Mouse (Mus musculus) kidney, postnatal 14 days (tissue): ENCODE measurements at regions not wholly inside any gene's neighbourhood (a gene's known extent, or its start where the extent isn't known, plus 50 kb on each side); places are given as distances from the start of the nearest gene placed in this dataset.
"Not testable (repeated sequence)": the region's sequence is repeated elsewhere in the genome, so short reads cannot be mapped to it uniquely, and the experiment has no call there.

Experiments used
- DNase-seq: peaks from one replicate; pipeline ENCODE4 v3.0.0; 2022; ENCODE audit warnings: mixed read lengths

- DNase-seq: not testable (repeated sequence)
Observed at GRCm38 (mm10) chr17:9066633-9067032, 78.5 kb downstream of the 1700010I14Rik start.

GRCm38 (mm10) chr17:9068859-9069602, 80.9 kb downstream of the 1700010I14Rik start:
- DNase-seq: no peak

GRCm38 (mm10) chr17:9083629-9084028, 95.5 kb downstream of the 1700010I14Rik start:
- DNase-seq: no peak

- DNase-seq: no peak
Observed at GRCm38 (mm10) chr17:9127866-9128265, 139.7 kb downstream of the 1700010I14Rik start.

GRCm38 (mm10) chr17:9145605-9146223, 157.6 kb downstream of the 1700010I14Rik start:
- DNase-seq: no peak

DNA sequence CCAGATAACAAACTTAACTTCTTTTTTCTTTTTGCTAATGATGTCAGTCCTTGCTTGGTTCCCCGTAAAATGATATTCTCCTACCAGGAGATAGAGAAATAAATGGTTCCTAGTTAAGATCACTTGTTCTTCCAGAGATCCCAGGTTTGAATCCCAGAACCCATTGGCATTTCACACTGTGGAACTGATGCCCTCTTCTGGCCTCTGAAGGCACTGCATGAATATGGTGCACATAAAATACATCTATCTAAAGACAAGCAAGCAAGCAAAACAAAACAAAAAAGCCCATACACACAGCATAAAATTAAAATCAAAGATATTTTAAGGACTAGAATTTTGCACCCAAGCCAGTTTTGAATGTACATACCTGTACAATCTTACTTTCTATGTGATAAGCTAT, 162.5 kb downstream of the 1700010I14Rik start:
- no peak for DNase-seq

DNA sequence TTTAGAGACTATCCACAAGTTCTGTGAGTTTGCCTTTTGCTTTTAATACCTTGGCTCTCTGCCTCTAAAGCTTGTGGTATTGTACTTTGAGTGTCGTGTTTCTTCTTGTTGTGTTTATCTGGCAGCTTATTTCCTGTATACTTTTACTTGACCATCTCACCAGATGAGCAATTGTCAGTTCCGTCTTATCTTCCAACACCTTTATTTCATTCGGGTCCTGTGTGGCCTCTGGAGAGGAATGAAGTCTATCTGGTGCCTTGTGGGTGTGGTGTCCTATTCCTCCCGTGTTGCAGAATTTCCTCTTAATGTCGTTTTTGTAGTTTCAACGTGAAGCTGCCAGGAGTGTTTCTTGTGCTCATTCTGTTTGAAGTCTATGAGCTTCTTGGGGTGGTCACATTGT, 174.0 kb downstream of the 1700010I14Rik start:
- DNase-seq: no peak

DNA sequence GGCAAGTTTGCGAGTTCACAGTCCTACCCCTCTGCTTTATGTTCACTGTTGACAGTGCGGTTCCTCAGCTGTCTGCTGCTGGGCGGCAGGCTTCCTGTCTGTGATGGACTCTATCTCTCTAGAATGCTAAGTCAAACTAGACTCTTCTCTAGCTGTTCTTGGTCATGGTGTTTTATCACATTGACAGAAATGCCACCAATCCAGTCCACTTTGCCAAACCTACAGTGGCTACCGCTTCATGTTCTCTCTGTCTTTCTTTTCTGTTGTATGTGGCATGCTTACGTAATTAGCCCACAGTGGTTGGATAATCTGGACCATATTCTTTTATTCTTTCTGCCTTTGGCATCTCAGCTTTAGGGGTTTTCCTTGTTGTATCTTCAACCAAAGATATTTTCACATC, 174.5 kb downstream of the 1700010I14Rik start:
- no peak for DNase-seq

DNA sequence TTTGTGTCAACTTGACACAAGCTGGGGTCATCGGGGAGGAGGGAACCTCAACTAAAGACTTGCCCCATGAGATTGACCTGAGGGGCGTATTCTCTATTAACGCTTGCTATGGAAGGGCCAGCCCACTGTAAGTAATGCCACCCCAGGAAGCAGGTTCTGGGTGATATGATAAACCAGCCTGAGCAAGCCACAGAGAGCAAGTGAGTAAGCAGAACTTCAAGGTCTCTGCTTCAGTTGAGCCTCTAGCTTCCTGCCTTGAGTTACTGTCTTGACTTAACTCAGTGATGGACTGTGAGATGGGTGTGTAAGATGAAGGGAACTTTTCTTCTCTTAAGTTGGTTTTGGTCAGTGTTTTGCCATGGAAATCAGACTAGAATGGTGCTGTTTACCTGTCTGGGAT, 175.2 kb downstream of the 1700010I14Rik start:
- no peak for DNase-seq

DNA sequence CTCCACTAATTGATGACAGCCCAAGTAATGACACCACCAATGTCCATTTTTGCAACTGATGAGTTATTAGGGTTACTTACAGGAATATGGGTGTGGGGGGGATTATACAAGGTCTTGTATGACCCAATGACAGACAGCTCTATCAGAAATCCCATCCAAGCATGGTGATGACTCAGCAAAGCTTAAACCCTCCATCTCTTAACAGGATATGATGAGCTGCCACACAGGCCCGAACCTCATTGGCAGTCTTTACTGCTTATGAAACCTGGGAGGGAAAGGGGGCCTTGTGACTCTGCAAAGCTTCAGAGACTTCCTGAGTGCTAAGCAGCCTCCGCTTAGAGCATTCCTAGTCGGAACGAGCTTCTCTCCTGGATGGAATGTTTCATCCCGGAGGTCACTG, 176.4 kb downstream of the 1700010I14Rik start:
- no peak for DNase-seq

GRCm38 (mm10) chr17:9167161-9167560, 179.0 kb downstream of the 1700010I14Rik start:
- DNase-seq: peak; percentile 38

GRCm38 (mm10) chr17:9167571-9168201, 179.6 kb downstream of the 1700010I14Rik start:
- DNase-seq: peak; percentile 5

- peak; percentile 65 for DNase-seq
Observed at GRCm38 (mm10) chr17:9168411-9168810, 180.3 kb downstream of the 1700010I14Rik start.

DNA sequence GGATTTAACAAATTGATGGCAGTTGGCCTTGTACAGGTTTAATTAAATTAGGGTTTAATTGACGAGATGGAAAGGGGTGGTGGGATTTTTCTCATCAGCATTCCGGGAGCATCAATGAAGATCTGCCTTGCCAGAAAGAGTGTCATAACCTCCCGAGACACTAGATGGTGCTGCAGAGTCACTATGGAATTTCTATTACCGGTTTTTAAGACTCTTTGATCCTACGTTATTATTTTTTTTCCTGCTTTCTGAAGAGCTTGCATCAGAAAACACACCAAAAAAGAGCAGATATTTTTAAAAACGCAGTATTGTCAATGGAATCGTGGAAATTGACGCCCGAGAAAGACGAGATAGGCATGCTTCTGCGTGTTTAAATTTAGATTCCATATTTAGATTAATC, 181.2 kb downstream of the 1700010I14Rik start:
- DNase-seq: peak; percentile 66

- DNase-seq: no peak
Observed at GRCm38 (mm10) chr17:9197160-9197559, 209.0 kb downstream of the 1700010I14Rik start.

DNA sequence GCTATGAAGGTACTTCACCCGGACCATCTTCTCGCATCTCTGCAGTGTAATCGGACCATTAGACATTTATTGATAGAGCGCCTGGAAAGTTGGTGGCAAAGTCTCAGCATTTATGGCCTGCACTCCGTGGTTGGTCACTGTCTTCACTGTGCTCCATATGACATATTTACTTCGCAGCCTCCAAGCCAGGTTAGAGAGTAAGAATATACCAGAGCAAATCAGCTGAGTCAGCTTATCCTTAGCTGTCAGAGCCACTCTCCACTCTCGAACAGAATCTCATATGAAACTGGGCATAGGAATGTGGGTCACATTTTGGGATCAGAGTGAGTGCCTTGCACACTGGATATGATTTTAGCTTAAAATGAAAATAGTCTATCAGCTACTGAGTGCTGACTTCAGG, 212.3 kb downstream of the 1700010I14Rik start:
- no peak for DNase-seq

- DNase-seq: no peak
Observed at GRCm38 (mm10) chr17:9202496-9202895, 214.4 kb downstream of the 1700010I14Rik start.

DNA sequence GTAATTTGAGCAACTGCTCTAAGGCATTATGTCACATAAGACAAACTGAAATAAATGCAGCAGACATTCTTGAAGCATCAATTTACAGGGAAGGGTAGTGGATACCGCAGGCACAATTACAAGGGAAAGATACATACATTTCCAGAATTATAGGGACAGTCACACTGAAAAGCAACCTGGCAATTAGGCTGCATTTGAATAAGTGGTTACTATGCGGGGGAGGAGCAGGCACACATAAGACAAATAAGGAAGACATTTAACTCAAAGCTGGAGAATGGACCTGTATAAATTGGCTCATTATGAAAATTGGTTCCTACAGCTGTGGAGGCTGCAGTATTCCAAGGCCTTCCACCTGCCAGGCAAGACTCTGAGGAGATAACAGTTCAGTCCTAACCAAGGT, 211.2 kb upstream of the Gm17728 start:
- DNase-seq: no peak

DNA sequence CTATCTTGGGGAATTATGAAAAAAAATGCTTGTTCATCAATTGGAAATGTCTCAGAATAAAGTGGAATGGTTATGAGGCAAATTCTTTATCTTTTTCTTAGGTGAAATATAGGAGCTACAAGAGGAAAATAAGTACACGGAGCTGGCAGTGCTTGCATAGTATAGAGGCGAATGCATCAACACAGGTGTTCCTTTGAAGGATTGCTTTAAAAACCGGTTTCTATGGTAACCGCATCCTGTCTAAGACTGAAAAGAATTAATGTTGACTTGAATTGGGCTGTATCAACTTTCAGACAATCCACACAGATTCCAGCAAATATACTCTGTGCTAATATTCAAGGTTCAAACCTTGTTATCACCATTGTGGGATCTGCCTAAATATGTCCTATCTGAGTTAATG, 198.8 kb upstream of the Gm17728 start:
- no peak for DNase-seq

DNA sequence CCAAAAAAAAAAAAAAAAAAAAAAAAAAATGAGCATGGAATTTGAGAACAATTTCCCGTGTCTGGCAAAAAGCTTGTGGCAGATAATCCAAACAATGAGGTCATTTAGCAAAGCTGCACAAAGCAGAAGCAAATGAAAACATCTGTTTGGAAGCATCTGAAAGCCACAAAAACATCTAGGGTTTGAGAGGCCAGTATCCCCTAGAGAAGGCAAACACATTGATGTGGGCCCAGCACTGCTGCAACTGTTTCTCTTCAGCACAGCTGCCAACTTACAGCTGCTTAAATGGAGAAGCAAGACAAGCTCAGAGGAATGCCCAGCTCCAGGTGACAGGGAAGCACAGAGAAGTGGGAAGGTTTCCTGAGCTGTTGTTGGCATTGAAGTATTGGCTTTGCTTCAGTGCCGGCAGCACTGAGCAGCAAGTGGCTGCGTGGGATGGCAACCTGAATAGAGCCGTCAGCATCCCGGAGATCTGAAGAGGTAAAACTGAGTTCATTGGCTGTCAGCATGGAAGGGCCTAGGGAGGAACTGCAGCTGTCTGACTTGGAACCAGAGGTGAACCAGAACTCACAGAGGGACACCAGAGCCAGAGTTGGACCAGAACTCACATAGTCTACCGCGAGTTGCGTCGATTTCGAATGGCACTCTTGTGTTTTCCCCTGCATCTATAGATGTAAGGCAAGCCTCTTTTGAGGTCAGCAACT, 193.8 kb upstream of the Gm17728 start:
- no peak for DNase-seq

DNA sequence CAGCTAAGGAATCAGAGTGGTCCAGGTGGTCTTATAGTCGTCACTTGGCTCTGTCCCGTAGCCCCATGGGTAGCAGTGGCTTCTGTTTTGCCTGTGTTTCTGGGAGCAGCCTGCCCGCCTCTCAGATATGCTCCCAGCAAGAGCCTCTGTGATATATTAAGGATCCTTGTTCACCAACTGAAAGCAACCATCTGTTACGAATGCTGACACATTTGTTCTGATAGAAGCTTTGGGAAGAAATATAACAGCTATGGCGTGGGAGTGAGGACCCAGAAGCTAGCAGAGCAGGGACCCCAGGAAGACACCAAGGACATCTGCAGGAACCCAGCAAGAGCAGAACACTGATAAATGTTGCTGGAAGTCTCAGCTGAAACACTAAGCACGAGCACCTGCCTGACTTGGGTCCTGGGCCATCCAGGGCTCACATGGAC, 186.7 kb upstream of the Gm17728 start:
- DNase-seq: no peak

DNA sequence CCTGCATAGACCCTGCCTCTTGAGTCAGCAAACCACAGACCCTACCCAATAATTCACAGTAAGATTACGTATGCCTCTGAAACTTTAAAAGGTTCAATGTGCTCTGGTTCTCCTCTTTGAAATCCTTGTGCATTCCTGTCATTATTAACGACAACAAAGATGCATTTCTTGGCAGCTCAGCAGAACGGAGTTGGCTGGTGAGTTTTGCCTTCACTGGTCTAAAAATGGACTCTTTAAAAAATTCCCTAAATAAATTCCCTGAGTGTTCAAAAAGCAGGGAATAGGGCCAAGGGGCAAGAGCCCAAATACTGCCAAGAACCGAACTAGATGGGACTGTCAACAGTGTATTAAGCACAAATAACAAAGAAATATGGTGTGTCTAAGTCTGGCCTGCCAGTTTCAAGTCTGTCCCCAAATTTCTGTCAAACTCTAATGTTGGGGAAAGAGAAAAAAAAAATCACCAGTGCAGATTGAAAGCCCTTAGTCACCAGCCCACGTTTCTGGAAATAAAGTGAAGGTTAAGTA, 163.2 kb upstream of the Gm17728 start:
- no peak for DNase-seq

GRCm38 (mm10) chr17:9268776-9269175, 153.1 kb upstream of the Gm17728 start:
- no peak for DNase-seq
